Mouse (Mus musculus) kidney, adult 2 months (tissue): Measurements from ENCODE around the gene Wdr47.

ENCODE experiments used
- CTCF ChIP-seq: fragments of 200-500 bp; conservative IDR thresholded peaks from 2 replicates; pipeline ENCODE4 v1.5.1; 2011; ENCODE audit warnings: low read depth, mild to moderate bottlenecking, control low read depth, low read length, moderate library complexity, mixed read lengths; ENCODE audit not compliant: insufficient read depth, insufficient read length
- POLR2A ChIP-seq: fragments of 200-500 bp; IDR thresholded peaks from one replicate; pipeline ENCODE4 v1.6.1; 2011; ENCODE audit warnings: low read depth, low read length, control low read depth

GRCm38 (mm10) chr3:108554111-108554561 is 36.9 kb upstream of the Wdr47 start:
- TF ChIP-seq CTCF (no peak), POLR2A (no peak)
